Mouse (Mus musculus) MEL-GATA-1-ER (cell line): ENCODE results near the gene Pip5kl1.

Experiments used
- DNase-seq: peaks from one replicate; pipeline ENCODE4 v3.0.0-alpha.2; 2012; ENCODE audit warnings: low read depth; ENCODE audit errors: extremely low read depth

Pip5kl1 gene

DNA sequence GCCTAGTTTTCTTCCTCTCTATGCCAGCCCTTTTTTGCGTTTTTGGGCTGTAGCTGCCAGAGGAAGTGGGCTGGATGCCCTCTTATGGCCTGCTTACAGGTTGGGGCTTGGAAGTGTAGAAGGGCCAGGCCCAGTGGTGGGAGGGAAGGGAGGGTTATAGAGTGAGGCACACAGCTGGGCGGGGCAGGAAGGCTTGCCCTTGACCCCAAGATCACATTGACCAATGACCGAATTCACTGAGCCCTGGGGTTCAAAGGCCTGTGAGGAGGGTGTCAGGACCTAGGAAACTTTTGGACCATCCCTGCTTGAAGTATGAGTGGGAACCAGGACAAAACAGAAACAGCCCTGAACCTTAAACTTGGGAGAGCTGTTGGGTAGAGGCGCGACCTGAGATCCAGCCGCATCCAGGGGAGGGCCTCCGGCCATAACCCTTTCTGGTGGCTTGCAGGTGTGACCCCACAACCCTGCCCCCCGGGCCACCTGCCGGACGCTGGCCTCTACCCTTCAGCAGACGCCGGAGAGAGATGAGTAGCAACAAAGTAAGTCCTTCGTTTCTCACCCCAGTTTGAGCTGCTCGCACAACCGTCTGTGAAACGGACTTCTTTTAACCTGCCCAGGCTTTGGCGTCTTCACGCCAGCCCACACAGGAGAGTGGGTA, 34.3 kb downstream of the Pip5kl1 start:
- no peak for DNase-seq

DNA sequence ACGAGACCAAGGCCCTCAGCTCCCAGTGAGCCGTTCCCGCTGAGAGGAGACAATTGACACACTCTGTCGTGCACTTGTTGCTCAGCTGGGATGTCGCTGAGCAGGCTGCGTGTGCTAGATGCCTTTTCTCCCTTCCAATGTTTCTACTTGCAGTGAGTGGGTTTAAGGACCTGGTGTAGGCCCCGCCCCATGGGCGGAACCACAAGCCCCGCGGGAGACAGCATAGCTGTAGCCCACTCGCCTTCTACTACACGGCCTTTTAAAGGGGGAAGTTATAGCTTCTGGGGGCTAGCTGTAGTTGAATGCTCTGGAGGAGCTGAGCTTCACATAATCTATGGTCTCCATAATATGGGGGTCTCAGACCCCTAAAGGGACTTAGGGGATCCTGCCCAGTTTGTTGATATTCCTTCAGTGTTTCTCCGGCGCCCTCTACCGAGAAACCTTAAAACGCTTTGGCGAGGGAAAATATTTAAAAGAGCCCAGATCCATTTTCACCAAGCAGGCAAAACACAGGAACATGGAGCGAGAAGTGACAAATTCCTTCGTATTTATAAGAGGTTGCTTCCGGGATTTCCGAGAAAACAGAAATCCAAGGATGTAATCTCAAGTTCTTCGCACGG, 36.1 kb downstream of the Pip5kl1 start:
- DNase-seq: peak; percentile 44

DNA sequence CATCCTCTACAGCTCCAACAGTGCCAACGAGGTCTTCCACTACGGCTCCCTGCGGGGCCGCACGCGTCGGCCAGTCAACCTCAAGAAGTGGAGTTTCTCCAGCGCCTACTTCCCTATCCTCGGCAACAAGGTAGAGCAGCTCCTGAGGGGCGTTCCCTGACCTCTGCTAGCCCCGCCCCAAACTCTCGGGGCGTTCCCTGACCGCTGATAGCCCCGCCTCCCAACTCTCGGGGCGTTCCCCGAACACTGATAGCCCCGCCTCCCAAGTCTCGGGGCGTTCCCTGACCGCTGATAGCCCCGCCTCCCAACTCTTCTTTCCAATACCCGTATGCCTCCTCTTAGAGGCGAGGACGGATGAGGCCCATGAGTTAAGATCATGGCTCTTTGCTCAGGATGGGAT, 37.7 kb downstream of the Pip5kl1 start:
- DNase-seq: no peak

DNA sequence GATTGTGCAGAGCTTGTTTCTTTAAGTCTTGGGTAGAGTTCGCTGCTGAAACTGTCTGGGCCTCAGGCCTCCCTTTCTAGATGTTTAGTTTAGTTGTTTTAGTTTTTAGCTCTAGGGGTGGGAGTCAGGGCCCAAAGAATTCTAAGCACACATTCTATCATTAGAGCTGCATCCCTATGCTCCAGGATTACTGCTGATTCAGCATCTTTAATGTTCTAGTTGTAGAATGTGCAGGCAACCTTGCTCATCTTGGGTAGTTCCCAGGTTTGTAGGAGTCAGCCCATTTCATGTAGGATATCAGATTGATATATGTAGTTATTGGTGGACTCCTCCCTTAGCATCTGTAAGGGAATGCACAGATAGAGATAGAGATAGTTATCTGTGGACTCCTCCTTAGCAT, 42.5 kb downstream of the Pip5kl1 start:
- no peak for DNase-seq

DNA sequence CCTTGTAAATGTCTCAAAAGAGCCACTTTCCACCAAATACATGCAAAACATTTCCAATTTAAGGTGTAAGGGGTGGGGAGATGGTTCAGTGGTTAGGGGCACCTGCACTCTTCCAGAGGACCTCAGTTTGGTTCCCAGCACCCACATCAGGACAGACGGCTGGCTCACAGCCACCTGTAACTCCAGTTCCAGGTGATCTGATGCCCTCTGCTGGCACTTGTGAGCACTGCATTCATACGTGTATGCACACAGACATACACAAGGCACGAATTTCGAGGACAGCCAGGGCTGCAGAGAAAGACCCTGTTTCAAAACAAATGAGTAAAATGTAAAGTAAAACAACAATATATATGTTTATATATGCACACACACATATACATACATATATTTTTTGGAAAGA, 43.0 kb downstream of the Pip5kl1 start:
- no peak for DNase-seq

DNA sequence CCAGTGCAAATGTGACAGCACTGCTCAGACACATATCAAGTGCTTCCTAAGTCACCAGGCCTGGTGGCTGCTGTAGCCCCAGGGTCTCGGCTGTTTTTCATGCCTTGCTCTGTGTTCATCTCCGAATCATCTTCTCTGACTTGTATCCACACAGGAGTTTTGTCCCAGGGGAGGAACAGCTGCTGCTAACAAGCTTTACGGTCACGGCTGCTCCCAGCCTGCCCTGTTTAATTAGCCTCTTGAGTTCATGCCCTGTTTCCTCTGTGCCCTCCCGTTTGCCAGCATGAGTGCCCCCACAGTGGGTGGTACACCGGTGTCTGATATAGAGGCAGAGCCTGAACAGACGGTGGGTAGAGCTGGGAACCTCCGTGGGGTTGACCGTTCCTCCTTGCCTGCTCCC, 43.5 kb downstream of the Pip5kl1 start:
- DNase-seq: no peak

DNA sequence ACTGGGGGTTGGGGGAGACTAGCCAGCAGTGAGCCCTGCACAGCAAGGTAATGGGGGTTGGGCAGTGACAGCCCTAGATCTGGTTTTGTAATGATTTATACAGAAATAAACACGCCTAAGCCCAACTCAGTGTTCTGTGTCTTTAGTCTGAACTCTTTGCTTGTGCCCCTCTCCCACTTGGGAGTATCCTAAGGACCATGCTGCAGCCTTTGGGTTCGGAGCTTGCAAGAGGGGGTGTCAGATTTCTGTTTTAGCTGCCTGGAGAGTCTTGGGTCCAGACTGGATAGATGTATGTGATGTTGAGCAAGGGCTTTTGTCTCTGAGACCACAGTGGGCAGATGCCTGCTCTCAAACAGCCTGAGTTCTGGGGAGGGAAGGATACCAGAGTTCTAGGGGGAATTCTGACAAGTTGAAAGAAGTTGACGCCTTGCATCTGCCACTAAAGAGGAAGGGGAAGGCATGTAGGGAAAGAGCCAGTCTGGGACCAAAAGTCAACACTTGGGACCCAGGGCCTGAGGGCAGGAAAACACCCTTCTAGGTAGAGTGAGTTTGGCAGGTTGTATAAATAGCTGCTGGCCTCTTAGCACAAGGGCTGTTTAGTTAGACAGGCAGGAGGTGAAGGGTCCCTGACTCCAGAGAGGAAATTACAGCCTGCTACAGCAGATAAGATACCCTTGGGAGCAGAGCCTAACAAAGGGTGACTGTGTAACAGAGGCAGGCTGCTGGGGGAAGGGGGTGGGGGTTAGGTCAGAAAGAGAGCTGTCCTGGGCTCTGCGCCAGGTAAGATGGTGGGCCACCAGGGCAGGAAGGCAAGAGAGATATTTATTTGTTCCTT, 46.3 kb downstream of the Pip5kl1 start:
- peak; percentile 67 for DNase-seq

DNA sequence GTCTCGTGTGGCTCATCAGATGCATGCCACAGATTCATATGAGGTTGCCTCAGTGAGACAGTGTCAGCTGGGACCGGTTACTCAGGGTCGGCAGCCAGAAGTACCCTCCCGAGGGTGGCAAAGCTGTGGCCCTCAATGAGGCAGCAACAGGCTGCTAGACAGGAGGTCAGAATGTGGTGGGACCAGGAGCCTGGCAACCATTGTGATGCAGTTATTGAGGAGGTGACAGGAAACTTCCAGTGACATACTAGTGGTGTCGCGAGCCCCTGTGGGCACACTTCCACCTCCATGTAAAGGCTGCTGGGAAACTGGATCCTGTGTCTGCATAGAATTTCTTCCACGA, 46.9 kb downstream of the Pip5kl1 start, which contains the start of gene Ak1:
Ak1 (plus strand) TSS at position 242 of the 343 bp plus-strand sequence.
- DNase-seq: no peak

DNA sequence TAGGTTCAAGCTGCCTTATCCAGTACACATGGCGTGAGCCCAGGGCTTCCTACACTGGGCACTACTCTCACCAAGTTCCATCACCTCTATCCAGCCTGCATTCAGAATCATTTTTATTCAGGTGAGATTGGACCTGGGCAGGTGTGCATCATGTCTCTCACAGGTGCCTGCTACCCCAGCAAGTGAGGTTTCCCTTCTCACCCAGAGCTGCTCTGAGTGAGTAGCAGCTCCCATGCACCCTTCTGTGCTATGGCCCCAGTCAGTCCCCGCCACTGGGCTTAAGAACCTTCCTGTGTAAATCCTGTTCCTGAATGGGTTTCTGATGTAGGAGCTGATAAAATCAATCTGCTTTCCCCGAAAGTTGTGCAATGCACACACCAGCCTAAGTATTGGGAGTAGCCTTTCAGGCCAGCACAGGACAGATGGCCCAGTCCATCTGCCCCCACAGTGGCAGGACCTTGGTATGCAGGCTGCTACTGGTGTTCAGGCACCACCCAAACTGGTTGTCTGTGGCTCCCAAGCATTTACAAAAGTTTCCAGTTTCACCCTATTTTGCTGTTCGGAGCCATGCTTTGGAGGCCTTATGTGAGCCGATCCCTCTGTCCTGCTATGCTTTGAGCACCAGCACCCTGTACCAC, 49.6 kb downstream of the Pip5kl1 start:
- no peak for DNase-seq

DNA sequence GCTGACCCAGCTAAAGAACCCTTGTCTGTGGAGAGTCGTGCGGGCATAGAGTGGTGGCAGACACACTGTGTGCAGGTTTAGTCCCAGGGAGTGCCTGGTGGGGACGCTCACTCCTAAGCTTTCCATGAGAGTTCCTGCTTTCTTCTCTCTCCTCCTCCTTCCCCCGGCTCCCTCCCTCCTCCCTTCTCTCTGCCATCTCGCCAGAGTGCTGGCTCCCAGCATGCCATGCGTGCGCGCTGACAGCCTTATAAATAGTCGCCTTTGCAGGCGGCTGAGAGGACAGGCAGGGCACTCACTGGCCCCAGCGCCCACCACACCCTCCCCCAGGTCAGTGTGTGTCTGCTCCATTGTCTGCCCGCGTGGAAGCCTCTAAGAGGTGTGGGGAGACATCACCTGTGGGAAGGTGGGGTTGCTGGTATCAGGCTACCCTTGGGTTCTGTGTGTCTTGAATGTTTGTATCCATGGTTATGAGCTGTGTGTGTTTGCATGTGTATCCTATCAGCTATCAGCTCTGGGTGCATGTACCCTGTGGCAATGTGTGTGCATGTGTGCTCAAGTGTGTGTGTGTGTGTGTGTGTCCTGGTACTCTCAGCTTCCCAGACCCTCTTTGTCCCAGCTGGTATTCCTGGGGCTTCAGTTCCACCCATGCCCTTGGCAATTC, 50.7 kb downstream of the Pip5kl1 start:
- no peak for DNase-seq

DNA sequence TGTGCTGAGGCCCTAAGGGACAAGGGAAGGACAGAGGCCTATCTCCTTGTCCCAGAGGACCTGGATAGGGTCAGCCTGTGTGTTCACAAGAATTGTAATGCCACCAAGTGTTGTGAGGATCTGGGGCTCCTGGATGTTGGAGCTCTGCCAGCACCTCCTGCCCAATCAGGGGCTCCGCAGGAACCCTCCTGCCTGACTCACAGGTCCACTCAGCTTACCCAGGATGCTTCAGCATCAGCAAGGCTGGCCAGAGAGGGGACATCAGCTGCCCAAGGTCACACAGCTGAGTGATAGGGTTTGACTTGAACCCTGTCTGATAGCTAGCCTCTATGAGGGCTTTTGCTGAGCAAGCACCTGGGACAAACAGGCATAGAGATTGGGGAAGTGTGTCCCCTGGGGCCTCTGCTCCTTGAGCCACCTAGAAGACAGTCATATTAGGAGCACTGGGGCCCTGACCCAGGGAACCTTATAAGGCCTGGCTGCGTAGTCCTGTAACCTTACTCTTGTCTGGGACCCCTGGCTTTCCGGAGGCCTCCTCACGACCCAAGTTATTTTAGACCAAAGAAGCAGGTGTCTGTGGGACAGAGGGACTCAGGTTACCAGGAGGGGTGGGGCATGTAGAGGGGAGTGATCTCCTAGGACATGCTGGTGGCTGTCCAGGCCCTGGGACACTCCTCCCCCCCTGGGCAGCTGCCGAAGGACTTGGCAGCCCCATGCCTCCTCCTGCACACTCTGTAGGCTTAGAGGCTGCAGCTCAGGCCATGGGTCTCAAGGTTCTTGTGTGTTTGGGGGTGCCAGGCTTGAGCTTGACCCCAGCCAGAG, 51.5 kb downstream of the Pip5kl1 start:
- no peak for DNase-seq

DNA sequence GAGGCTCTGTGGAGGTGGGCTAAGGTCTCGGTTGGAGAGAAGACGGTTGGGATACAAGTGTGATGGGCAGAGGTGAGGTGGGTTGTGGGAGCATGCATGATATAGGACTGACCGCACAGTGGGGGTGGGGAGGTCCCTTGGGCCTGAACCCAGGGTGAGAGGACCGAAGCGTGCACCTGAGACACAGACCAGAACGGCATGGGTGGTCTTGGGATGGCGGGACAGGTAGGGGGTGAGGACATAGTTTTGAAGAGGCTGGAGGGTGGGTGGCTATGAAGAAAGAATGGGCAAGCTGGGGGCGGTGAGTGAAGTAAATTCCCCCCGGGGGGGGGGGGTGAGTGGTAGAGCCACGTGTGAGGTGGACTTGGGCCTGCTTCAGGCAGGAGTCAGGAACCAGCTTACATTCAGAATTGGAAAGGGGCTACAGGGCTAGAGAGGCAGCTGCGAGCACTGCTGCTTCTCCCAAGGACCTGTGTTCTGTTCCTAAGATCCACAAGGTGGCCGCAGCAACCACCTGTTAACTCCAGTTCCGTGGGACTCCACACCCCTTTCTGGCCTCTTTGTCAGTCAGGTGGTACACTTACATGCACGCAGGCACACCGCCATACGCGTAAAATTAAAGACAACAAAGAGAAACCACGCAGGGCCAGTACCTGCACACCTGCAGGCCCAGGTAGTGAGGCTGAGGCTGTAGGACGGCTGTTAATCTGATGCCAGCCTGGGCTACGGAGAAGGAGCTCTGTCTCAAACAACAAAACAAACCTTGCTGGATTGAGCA, 52.9 kb downstream of the Pip5kl1 start:
- no peak for DNase-seq

DNA sequence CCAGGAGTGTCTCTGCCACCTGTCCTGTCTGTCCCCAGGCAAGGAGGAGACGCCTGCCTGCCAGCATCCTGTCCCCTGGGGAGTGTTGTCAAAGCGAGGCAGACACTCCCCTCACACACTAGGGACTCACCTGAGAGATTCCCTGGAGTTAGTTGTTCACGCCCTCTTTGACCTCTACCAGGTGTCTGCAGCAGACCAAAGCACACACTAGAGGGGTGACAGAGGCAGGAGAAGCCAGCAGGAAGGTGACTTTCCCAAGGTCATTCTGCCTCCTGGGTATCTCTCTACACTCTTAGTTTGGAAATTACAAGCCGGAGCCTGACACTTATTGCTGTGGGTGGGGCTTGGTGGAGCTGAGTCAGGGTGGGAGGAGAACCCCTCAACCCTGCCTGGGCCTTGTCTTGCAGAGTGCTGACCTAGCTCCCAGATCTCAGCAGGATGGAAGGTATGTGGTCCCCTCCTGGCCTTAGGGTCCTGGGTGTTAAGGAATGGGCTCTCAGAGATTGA, 53.5 kb downstream of the Pip5kl1 start:
- DNase-seq: no peak

DNA sequence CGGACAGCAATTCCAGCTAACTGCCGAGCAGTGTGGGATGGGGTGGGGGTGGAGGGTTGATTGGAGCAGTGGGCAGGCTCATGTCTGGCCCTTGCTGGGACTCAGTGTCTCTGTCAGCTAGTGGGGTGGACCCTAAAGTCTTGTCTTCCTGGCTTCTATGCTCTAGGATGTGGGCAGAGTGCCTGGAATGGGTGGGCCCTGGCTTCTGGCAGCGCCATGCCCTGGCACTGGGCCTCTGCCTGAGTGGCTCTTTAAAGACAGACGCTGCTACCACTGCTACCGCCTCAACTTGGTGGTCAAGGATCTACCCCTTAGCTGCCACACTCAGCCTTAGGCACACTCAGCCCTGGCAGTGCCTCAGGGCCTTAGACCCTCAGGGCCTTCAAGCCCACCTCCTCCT, 54.1 kb downstream of the Pip5kl1 start:
- no peak for DNase-seq

DNA sequence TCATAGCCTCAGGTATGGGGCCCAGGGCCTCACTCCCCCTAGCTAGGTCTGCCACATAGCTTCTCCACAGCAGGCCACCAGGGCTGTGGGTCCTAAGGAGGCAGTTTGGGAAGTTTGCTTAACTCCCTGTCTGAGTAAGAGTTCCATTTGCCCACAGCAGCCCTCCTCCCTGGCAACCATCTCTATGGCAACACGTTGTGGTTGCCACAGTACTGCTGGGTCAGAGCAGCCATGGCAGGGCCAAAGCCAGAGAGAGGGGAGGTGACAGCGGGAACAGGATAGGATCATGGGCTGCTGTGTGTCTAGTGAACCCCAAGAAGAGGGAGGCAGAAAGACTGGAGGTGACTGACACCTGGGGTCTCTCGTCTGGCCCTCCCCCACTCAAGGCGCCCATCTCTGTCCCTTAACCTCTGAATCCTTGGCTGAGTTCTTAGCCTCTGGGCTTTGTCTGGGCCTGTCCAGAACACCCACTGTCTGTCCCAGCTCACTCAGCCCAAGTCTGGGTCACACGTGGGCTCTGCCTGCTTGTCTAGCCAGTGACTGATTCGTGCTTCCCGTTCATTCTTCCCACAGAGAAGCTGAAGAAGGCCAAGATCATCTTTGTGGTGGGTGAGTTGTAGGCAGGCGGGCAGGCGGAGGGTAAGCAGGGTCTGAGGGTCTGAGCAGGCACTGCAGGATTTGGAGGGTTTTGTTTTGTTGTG, 54.8 kb downstream of the Pip5kl1 start:
- DNase-seq: no peak

DNA sequence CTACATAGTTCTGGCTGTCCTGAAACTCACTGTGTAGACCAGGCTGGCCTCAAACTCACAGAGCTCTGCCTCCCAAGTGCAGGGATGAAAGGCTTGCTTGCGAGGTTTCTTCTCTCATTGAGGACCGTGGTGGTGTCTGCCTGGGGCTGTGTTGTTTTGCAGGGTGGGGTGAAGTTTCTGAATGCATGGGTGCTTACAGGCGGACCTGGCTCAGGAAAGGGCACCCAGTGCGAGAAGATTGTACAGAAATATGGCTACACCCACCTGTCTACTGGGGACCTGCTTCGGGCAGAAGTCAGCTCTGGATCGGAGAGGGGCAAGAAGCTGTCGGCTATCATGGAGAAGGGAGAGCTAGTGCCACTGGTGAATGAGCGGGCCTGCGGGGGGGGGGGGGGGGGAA, 55.4 kb downstream of the Pip5kl1 start:
- DNase-seq: no peak

DNA sequence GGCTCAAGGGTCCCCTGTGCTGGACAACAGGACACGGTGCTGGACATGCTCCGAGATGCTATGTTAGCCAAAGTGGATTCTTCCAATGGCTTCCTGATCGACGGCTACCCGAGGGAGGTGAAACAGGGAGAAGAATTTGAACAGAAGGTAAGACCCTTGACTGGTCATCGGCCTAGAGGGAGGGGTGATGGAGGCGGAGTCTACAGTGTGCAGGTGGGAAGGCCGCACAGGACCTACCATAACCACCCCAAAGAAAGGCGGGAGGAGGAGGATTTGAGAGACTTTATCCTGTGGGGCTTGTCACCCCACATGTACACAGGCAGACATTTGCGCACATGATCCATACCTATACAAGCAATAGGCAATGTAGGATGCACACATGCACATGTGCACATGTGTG, 56.4 kb downstream of the Pip5kl1 start:
- no peak for DNase-seq

DNA sequence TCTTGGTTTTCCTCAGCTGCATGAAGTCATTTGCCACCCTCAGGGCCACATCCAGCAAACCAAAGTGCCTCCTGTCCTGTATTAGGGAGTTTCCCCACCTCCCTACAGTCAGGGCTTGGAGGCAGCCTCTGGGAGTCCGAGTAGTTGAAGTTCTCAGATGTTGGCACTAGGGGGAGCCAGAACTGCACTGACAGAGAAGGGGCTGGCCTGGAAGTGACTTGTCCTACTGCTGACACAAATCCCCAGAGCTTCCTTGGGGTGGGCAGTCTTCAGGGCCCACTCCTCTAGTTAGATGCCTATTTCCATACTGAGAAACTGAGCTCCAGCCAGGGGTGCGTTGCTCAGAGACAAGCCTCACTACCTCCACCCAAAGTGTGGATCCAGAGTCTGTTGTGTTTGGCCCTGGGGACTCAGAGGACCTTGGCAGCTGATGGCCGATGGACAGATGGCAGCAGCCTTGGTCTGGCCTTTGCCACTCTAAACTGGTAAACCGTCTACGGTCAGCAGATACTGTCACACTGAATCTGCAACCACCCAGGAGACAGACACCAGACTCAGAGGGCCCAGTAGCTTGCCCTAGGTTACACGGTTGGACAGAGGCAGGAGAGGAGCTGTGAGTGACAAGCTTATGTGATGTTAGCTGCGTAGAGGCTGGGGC, 57.3 kb downstream of the Pip5kl1 start:
- DNase-seq: no peak
